Mouse (Mus musculus) layer of hippocampus, adult 11-12 months (tissue): ENCODE results near the gene Gm42417.
"Not testable (repeated sequence)": the region's sequence is repeated elsewhere in the genome, so short reads cannot be mapped to it uniquely, and the experiment has no call there.

Source experiments
- DNase-seq: peaks from one replicate; pipeline ENCODE4 v3.0.0; 2022; ENCODE audit warnings: low spot score

Gene Gm42417

GRCm38 (mm10) chr1:36545382-36545781 is 6.2 kb upstream of the Gm42417 start:
- no peak for DNase-seq

GRCm38 (mm10) chr1:36542925-36543324 is 3.7 kb upstream of the Gm42417 start:
- no peak for DNase-seq

GRCm38 (mm10) chr1:36541844-36542243 is 2.6 kb upstream of the Gm42417 start:
- no peak for DNase-seq

GRCm38 (mm10) chr1:36540807-36541206 is 1.6 kb upstream of the Gm42417 start:
- DNase-seq = no peak

GRCm38 (mm10) chr1:36540132-36540531 is 903 bp upstream of the Gm42417 start:
- no peak for DNase-seq

- DNase-seq = no peak
Observed at GRCm38 (mm10) chr1:36538727-36539126, 502 bp downstream of the Gm42417 start.

- not testable (repeated sequence) for DNase-seq
Observed at GRCm38 (mm10) chr1:36536783-36537182, 2.4 kb downstream of the Gm42417 start, which contains the start of gene Ankrd23. Gene Ankrd23 (minus strand): TSS chr1:36536883.

GRCm38 (mm10) chr1:36536397-36536728 is 2.9 kb downstream of the Gm42417 start:
- DNase-seq = no peak

GRCm38 (mm10) chr1:36535477-36536396 is 3.5 kb downstream of the Gm42417 start:
- no peak for DNase-seq

- DNase-seq = no peak
Observed at GRCm38 (mm10) chr1:36534595-36535058, 4.6 kb downstream of the Gm42417 start.

GRCm38 (mm10) chr1:36533546-36533945 is 5.7 kb downstream of the Gm42417 start:
- no peak for DNase-seq

GRCm38 (mm10) chr1:36531461-36531860 is 7.8 kb downstream of the Gm42417 start:
- DNase-seq = no peak

- no peak for DNase-seq
Observed at GRCm38 (mm10) chr1:36530962-36531361, 8.3 kb downstream of the Gm42417 start.

- DNase-seq = no peak
Observed at GRCm38 (mm10) chr1:36530485-36530884, 8.7 kb downstream of the Gm42417 start.

- no peak for DNase-seq
Observed at GRCm38 (mm10) chr1:36529875-36530274, 9.4 kb downstream of the Gm42417 start.

GRCm38 (mm10) chr1:36529274-36529673 is 10.0 kb downstream of the Gm42417 start:
- DNase-seq = no peak

- no peak for DNase-seq
Observed at GRCm38 (mm10) chr1:36528351-36528750, 10.9 kb downstream of the Gm42417 start.

GRCm38 (mm10) chr1:36526903-36527302 is 12.3 kb downstream of the Gm42417 start:
- DNase-seq = no peak

GRCm38 (mm10) chr1:36525774-36526173 is 13.5 kb downstream of the Gm42417 start:
- no peak for DNase-seq

- DNase-seq = no peak
Observed at GRCm38 (mm10) chr1:36524058-36524457, 15.2 kb downstream of the Gm42417 start.

GRCm38 (mm10) chr1:36523332-36524013 is 15.8 kb downstream of the Gm42417 start:
- no peak for DNase-seq

GRCm38 (mm10) chr1:36522210-36522609 is 17.0 kb downstream of the Gm42417 start:
- no peak for DNase-seq

- no peak for DNase-seq
Observed at GRCm38 (mm10) chr1:36519626-36520025, 19.6 kb downstream of the Gm42417 start.
